Mouse (Mus musculus) intestine, postnatal 0 days (tissue): ENCODE measurements at regions not wholly inside any gene's neighbourhood (a gene's known extent, or its start where the extent isn't known, plus 50 kb on each side); places are given as distances from the start of the nearest gene placed in this dataset.
"Not testable (repeated sequence)": the region's sequence is repeated elsewhere in the genome, so short reads cannot be mapped to it uniquely, and the experiment has no call there.

Experiments used
- ATAC-seq: fragments of 200-750 bp; cut with Nextera tagmentation; 2 replicates; pipeline ENCODE4 v1.8.0; 2017; ENCODE audit warnings: mild to moderate bottlenecking, moderate TSS enrichment, moderate library complexity
- H3K27ac ChIP-seq: fragments of 300-500 bp; sonication (generic); 2 replicates; pipeline ENCODE4 v1.5.1; 2014; ENCODE audit warnings: mild to moderate bottlenecking, low read depth, low read length, moderate library complexity
- H3K27me3 ChIP-seq: fragments of 300-500 bp; sonication (generic); replicated peaks from 2 replicates; pipeline ENCODE4 v1.6.1; 2014; ENCODE audit warnings: low read length, mixed read lengths; ENCODE audit not compliant: control insufficient read depth, insufficient read depth
- H3K36me3 ChIP-seq: fragments of 300-500 bp; sonication (generic); 2 replicates; pipeline ENCODE4 v1.6.1; 2014; ENCODE audit warnings: mild to moderate bottlenecking, moderate library complexity; ENCODE audit not compliant: control insufficient read depth, insufficient read depth
- H3K4me1 ChIP-seq: fragments of 300-500 bp; sonication (generic); replicated peaks from 2 replicates; pipeline ENCODE4 v1.6.1; 2014; ENCODE audit warnings: antibody characterized with exemption, low read length, mixed read lengths; ENCODE audit not compliant: control insufficient read depth, insufficient read depth
- H3K4me2 ChIP-seq: fragments of 300-500 bp; sonication (generic); replicated peaks from 2 replicates; pipeline ENCODE4 v1.6.1; 2014; ENCODE audit warnings: low read depth, mild to moderate bottlenecking, moderate library complexity
- H3K4me3 ChIP-seq: fragments of 300-500 bp; sonication (generic); 2 replicates; pipeline ENCODE4 v1.5.1; 2014; ENCODE audit warnings: low read depth, low read length
- H3K9ac ChIP-seq: fragments of 300-500 bp; sonication (generic); 2 replicates; pipeline ENCODE4 v1.6.1; 2014; ENCODE audit warnings: mild to moderate bottlenecking, low read depth, low read length
- H3K9me3 ChIP-seq: fragments of 300-500 bp; sonication (generic); 2 replicates; pipeline ENCODE4 v1.6.1; 2016; ENCODE audit warnings: mixed run types; ENCODE audit not compliant: control insufficient read depth
- CTCF ChIP-seq: sonication (generic); IDR thresholded peaks from 2 replicates; pipeline ENCODE4 v1.5.1; 2016; ENCODE audit warnings: low read depth, mild to moderate bottlenecking, control low read depth, antibody characterized with exemption, moderate library complexity
- WGBS: fragments of 180-500 bp; shearing (Covaris S2); extraction: QIAGEN DNeasy Blood & Tissue Kit; methylation state at CpG from one replicate; pipeline ENCODE4 v1.1.7; 2014; 5-methylcytosine and 5-hydroxymethylcytosine counted together

- H3K4me3 ChIP-seq: no peak overlapping the region
- no peak for TF ChIP-seq CTCF
- ATAC-seq: no peak
- H3K9me3 ChIP-seq: 0 out of 2 replicates have a peak, but pooled peaks cover 3% of the 10 kb centered on the region
- no peak overlapping the region for H3K4me2 ChIP-seq
- no peak overlapping the region for H3K9ac ChIP-seq
- no peaks in the 10 kb centered on the region for H3K27me3 ChIP-seq
- H3K27ac ChIP-seq: no peak overlapping the region
- H3K36me3 ChIP-seq: no peaks in the 10 kb centered on the region
- no peaks in the 10 kb centered on the region for H3K4me1 ChIP-seq
These were observed 397.0 kb downstream of the Adam6a start for GRCm38 (mm10) chr12:113940721-113941120.

GRCm38 (mm10) chr12:113943661-113944327 is 400.1 kb downstream of the Adam6a start:
- not testable (repeated sequence) for H3K4me1 ChIP-seq, H3K4me3 ChIP-seq, H3K9ac ChIP-seq, H3K36me3 ChIP-seq, H3K4me2 ChIP-seq, H3K9me3 ChIP-seq, H3K27me3 ChIP-seq, ATAC-seq, H3K27ac ChIP-seq
- WGBS: 93% methylated on average over 1 of the region's 1 CpGs

GRCm38 (mm10) chr12:113945786-113946185 is 402.1 kb downstream of the Adam6a start:
- H3K9me3 ChIP-seq, ATAC-seq: not testable (repeated sequence)
- 89% methylated on average over 1 of the region's 1 CpGs for WGBS

DNA sequence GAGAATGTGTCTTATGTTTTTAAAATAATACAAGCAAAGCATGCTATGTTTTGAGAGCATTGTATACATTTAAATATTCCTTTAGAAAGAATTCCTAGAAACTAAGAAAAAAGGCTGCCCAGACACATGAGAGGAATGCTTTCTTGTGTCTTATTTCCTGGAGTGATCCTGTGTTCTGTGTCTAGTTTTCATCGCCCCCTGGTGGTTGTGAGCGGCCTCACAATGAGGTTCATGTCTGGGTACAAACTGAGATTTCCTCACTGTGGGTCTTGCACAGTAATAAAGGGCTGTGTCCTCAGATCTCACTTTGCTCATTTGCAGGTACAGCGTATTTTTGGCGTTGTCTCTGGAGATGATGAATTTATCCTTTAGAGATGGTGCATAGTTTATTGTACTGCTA is 404.3 kb downstream of the Adam6a start:
- not testable (repeated sequence) for ATAC-seq

More at GRCm38 (mm10) chr12:113945786-113946185, 402.1 kb downstream of the Adam6a start:
- not testable (repeated sequence) for H3K27me3 ChIP-seq, H3K9ac ChIP-seq, H3K27ac ChIP-seq, H3K36me3 ChIP-seq, H3K4me1 ChIP-seq, H3K4me3 ChIP-seq, H3K4me2 ChIP-seq

DNA sequence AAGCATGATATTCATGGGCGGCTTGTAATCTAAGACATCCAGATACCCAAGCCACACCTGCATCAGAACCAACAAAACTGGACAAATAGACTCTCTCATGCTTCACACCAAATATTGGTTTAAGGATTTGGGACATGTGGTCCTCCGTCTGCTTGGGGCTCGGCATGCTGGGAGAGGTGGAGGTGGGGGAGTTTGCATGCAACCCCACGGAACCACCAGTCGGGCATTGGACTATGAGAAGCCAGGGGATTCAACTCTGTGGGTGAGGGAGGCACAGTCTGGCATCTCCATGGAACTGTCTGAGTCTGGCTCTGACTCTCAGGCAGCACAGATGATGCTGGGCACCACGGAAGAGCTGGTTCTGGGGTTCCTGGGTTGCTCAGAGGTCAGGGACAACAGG is 430.6 kb downstream of the Adam6a start:
- 79% methylated on average over 6 of the region's 6 CpGs for WGBS
- no peak for ATAC-seq
- no peaks in the 10 kb centered on the region for H3K36me3 ChIP-seq
- no peak overlapping the region for H3K27ac ChIP-seq
- H3K4me3 ChIP-seq: no peak overlapping the region
- H3K4me1 ChIP-seq: no peaks in the 10 kb centered on the region
- no peak for TF ChIP-seq CTCF
- no peak overlapping the region for H3K4me2 ChIP-seq
- no peak overlapping the region for H3K9ac ChIP-seq
- H3K27me3 ChIP-seq: no peaks in the 10 kb centered on the region
- no peaks in the 10 kb centered on the region for H3K9me3 ChIP-seq

More for the DNA sequence above, 404.3 kb downstream of the Adam6a start:
- peak; percentile 59 for TF ChIP-seq CTCF
- H3K27ac ChIP-seq, H3K27me3 ChIP-seq, H3K9me3 ChIP-seq, H3K4me3 ChIP-seq, H3K4me2 ChIP-seq, H3K36me3 ChIP-seq, H3K9ac ChIP-seq, H3K4me1 ChIP-seq: not testable (repeated sequence)
- WGBS: 18% methylated on average over 4 of the region's 4 CpGs

- TF ChIP-seq CTCF: peak; percentile 79
- ATAC-seq, H3K9me3 ChIP-seq, H3K36me3 ChIP-seq, H3K9ac ChIP-seq, H3K4me2 ChIP-seq, H3K27me3 ChIP-seq, H3K4me1 ChIP-seq, H3K27ac ChIP-seq, H3K4me3 ChIP-seq: not testable (repeated sequence)
- 33% methylated on average over 10 of the region's 10 CpGs for WGBS
These were observed 437.9 kb downstream of the Adam6a start for GRCm38 (mm10) chr12:113981613-113982012.
